Mouse (Mus musculus) embryo, embryonic 10 days (tissue): ENCODE data around the gene Fam71e2.

ENCODE experiments used
- DNase-seq: peaks from one replicate; pipeline ENCODE4 v3.0.0-alpha.2; 2015; ENCODE audit warnings: low spot score

The Fam71e2 gene

GRCm38 (mm10) chr7:4739041-4739543, 32.0 kb downstream of the Fam71e2 start:
- DNase-seq: no peak

GRCm38 (mm10) chr7:4732968-4733392, 38.1 kb downstream of the Fam71e2 start:
- no peak for DNase-seq

DNA sequence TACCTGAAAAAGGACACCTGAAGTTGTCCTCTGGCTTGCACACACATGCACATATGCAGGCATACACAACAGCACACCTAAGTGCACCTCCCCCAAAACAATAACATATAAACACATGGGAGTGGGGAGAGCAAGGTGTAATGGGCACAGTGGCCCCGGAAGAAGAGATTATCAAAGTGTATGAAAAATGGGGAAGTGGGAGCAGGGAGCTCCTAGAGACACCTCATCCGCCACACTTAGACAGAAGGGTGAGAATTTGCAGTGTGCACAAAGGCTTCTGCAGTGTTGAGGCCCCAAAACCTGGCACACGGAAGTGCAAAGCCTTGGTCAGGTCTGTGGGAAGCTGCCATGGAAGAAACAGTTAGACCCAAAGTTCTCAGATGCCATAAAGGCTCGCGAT, 40.0 kb downstream of the Fam71e2 start:
- no peak for DNase-seq

DNA sequence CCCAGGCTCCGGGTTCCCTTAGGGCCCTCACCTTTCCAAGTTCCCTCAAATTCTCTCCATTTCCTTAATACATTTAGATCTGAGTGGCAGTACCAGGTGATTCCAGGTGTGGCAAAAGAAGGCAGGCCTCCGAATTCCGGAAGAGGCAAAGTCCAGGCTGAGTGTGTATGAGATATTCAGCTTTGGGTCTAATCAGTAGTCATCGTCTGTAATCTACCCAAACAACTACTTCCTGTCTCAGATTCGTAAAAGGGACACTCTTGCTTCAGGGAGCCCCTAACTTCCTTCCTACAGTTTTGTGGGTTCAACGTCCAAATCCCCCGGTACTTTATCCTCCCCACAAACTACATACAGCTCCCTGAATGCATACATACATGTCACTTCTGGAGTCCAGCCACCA, 45.9 kb downstream of the Fam71e2 start, which contains the start of gene Tmem150b:
Gene Tmem150b, minus strand, starts transcription at position 81 of the 400 bp plus-strand sequence.
- DNase-seq: no peak

- no peak for DNase-seq
These were observed 46.7 kb downstream of the Fam71e2 start for GRCm38 (mm10) chr7:4724359-4724758.

GRCm38 (mm10) chr7:4723508-4723907, 47.6 kb downstream of the Fam71e2 start:
- no peak for DNase-seq

- DNase-seq: no peak
These were observed 51.8 kb downstream of the Fam71e2 start for GRCm38 (mm10) chr7:4719276-4719675.

DNA sequence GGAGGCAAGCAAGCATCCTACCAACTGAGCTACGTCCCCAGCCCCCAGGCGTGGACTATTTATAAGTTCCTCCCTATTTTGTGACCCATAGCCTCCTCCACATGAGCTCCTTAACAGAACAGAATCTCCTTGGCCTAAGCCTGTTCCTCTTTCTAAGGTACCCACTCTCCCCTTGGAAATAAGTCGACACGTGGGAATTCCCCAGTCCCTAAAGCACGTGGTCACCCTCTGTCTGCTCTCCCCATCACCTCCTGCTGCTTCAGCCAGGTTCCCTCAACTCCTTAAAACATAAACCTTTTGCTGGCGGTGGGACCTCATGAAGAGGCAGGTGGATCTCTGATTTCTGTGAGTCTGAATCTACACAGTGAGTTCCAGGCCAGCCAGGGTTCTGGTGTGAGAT, 54.1 kb downstream of the Fam71e2 start:
- no peak for DNase-seq

GRCm38 (mm10) chr7:4712594-4712993, 58.5 kb downstream of the Fam71e2 start:
- DNase-seq: no peak

- peak; percentile 62 for DNase-seq
These were observed 66.0 kb downstream of the Fam71e2 start for GRCm38 (mm10) chr7:4705098-4705497.
